Mouse (Mus musculus) MEL (cell line): ENCODE data around the gene Sh2b1. TPM values are rescaled to one million over a fixed set of nuclear protein-coding genes. Genes with fewer than 3 reads are reported as not detected.

Source experiments
- DNase-seq: peaks from one replicate; pipeline ENCODE4 v3.0.0; 2011; ENCODE audit warnings: low read depth, low spot score
- H3K27ac ChIP-seq: 2 replicates; pipeline ENCODE4 v1.5.1; 2012; ENCODE audit warnings: low read depth, mild to moderate bottlenecking, control low read depth, low read length, moderate library complexity; ENCODE audit not compliant: control insufficient read depth
- H3K27me3 ChIP-seq, 2 experiments: fragments of 150-350 bp in 1 of 2; sonication (generic) in 1 of 2; 2 replicates each; pipeline ENCODE4 v1.6.1; 2012; ENCODE audit warnings: low read length in 2 of 2, mild to moderate bottlenecking in 2 of 2, improper control_type of control experiment in 1 of 2, moderate library complexity in 1 of 2; ENCODE audit not compliant: insufficient read depth in 2 of 2, control insufficient read depth in 1 of 2
- H3K36me3 ChIP-seq, 2 experiments: 2 replicates each; pipeline ENCODE4 v1.6.1; 2012 to 2014; ENCODE audit warnings: low read length in 2 of 2, improper control_type of control experiment in 1 of 2, inconsistent platforms in 1 of 2, mild to moderate bottlenecking in 1 of 2; ENCODE audit not compliant: insufficient read depth in 2 of 2, control insufficient read depth in 1 of 2
- H3K4me1 ChIP-seq, 2 experiments: fragments of 150-350 bp in 1 of 2; sonication (generic) in 1 of 2; 2 replicates each; pipeline ENCODE4 v1.6.1; 2012; ENCODE audit warnings: low read length in 2 of 2, improper control_type of control experiment in 1 of 2, mild to moderate bottlenecking in 1 of 2; ENCODE audit not compliant: insufficient read depth in 2 of 2, control insufficient read depth in 1 of 2
- H3K4me3 ChIP-seq, 2 experiments: fragments of 150-350 bp in 1 of 2; sonication (generic) in 1 of 2; 2 replicates each; pipeline ENCODE4 v1.5.1; 2012; ENCODE audit warnings: low read depth in 2 of 2, low read length in 2 of 2, mild to moderate bottlenecking in 2 of 2, moderate library complexity in 2 of 2, control low read depth in 1 of 2, improper control_type of control experiment in 1 of 2; ENCODE audit not compliant: control insufficient read depth in 1 of 2, insufficient read depth in 1 of 2
- H3K79me2 ChIP-seq: 2 replicates; pipeline ENCODE4 v1.6.1; 2012; ENCODE audit warnings: mild to moderate bottlenecking, low read length, moderate library complexity; ENCODE audit not compliant: control insufficient read depth, poor library complexity, insufficient read depth
- H3K9ac ChIP-seq: 2 replicates; pipeline ENCODE4 v1.6.1; 2012; ENCODE audit warnings: low read depth, mild to moderate bottlenecking, control low read depth, low read length, moderate library complexity; ENCODE audit not compliant: control insufficient read depth, poor library complexity, severe bottlenecking
- H3K9me3 ChIP-seq: fragments of 150-350 bp; sonication (generic); replicated peaks from 2 replicates; pipeline ENCODE4 v1.6.1; 2012; ENCODE audit warnings: mild to moderate bottlenecking, low read length, improper control_type of control experiment, moderate library complexity; ENCODE audit not compliant: insufficient read depth
- BHLHE40 ChIP-seq: IDR thresholded peaks from 2 replicates; pipeline ENCODE4 v1.6.1; 2012; ENCODE audit warnings: low read depth, mild to moderate bottlenecking, inconsistent platforms, low read length, improper control_type of control experiment, borderline replicate concordance
- CHD1 ChIP-seq: IDR thresholded peaks from 2 replicates; pipeline ENCODE4 v1.6.1; 2012; ENCODE audit warnings: low read depth, mild to moderate bottlenecking, inconsistent platforms, low read length, improper control_type of control experiment
- CHD2 ChIP-seq: IDR thresholded peaks from 2 replicates; pipeline ENCODE4 v1.6.1; 2011; ENCODE audit warnings: low read length, improper control_type of control experiment
- CTCF ChIP-seq, 3 experiments: IDR thresholded peaks in 2 of 3; conservative IDR thresholded peaks in 1 of 3; 2 replicates each; pipeline ENCODE4 v1.5.1; 2011 to 2012; ENCODE audit warnings: low read length in 3 of 3, low read depth in 2 of 3, mild to moderate bottlenecking in 2 of 3, improper control_type of control experiment in 1 of 3, inconsistent platforms in 1 of 3, mixed read lengths in 1 of 3, moderate library complexity in 1 of 3; ENCODE audit not compliant: control insufficient read depth in 1 of 3, insufficient read depth in 1 of 3, poor library complexity in 1 of 3, severe bottlenecking in 1 of 3
- E2F4 ChIP-seq: IDR thresholded peaks from 2 replicates; pipeline ENCODE4 v1.6.1; 2011; ENCODE audit warnings: low read depth, low read length, improper control_type of control experiment, borderline replicate concordance
- ELF1 ChIP-seq: IDR thresholded peaks from 2 replicates; pipeline ENCODE4 v1.6.1; 2014; ENCODE audit warnings: low read depth, mild to moderate bottlenecking, inconsistent platforms, low read length, improper control_type of control experiment, moderate library complexity
- EP300 ChIP-seq, 2 experiments: IDR thresholded peaks; 2 replicates each; pipeline ENCODE4 v1.6.1; 2011; ENCODE audit warnings: improper control_type of control experiment in 2 of 2, low read length in 2 of 2, low read depth in 1 of 2, mild to moderate bottlenecking in 1 of 2
- ETS1 ChIP-seq: IDR thresholded peaks from 2 replicates; pipeline ENCODE4 v1.6.1; 2012; ENCODE audit warnings: low read depth, mild to moderate bottlenecking, inconsistent platforms, low read length, improper control_type of control experiment, moderate library complexity
- GABPA ChIP-seq: IDR thresholded peaks from 2 replicates; pipeline ENCODE4 v1.6.1; 2012; ENCODE audit warnings: low read depth, mild to moderate bottlenecking, inconsistent platforms, low read length, improper control_type of control experiment, moderate library complexity
- GATA1 ChIP-seq: IDR thresholded peaks from 2 replicates; pipeline ENCODE4 v1.6.1; 2011; ENCODE audit warnings: low read depth, low read length, improper control_type of control experiment
- HCFC1 ChIP-seq: IDR thresholded peaks from 2 replicates; pipeline ENCODE4 v1.6.1; 2012; ENCODE audit warnings: low read depth, mild to moderate bottlenecking, inconsistent platforms, low read length, improper control_type of control experiment, moderate library complexity
- JUND ChIP-seq: IDR thresholded peaks from 2 replicates; pipeline ENCODE4 v1.6.1; 2011; ENCODE audit warnings: low read depth, mild to moderate bottlenecking, improper control_type of control experiment, low read length
- KAT2A ChIP-seq: conservative IDR thresholded peaks from 2 replicates; pipeline ENCODE4 v1.6.1; 2012; ENCODE audit warnings: low read depth, low read length, improper control_type of control experiment, inconsistent platforms
- MAX ChIP-seq: IDR thresholded peaks from 2 replicates; pipeline ENCODE4 v1.6.1; 2011; ENCODE audit warnings: low read length, improper control_type of control experiment
- MAZ ChIP-seq: IDR thresholded peaks from 2 replicates; pipeline ENCODE4 v1.6.1; 2012; ENCODE audit warnings: low read depth, mild to moderate bottlenecking, inconsistent platforms, low read length, improper control_type of control experiment
- MEF2A ChIP-seq: IDR thresholded peaks from 2 replicates; pipeline ENCODE4 v1.6.1; 2014; ENCODE audit warnings: low read depth, mild to moderate bottlenecking, inconsistent platforms, low read length, improper control_type of control experiment; ENCODE audit not compliant: poor library complexity, insufficient replicate concordance, severe bottlenecking; ENCODE audit errors: extremely low read depth
- MXI1 ChIP-seq: IDR thresholded peaks from 2 replicates; pipeline ENCODE4 v1.6.1; 2011; ENCODE audit warnings: mild to moderate bottlenecking, low read depth, low read length, improper control_type of control experiment
- MYC ChIP-seq: IDR thresholded peaks from 2 replicates; pipeline ENCODE4 v1.6.1; 2011; ENCODE audit warnings: low read depth, mild to moderate bottlenecking, low read length, improper control_type of control experiment, moderate library complexity
- NRF1 ChIP-seq: IDR thresholded peaks from 2 replicates; pipeline ENCODE4 v1.6.1; 2014; ENCODE audit warnings: low read depth, mild to moderate bottlenecking, inconsistent platforms, low read length, improper control_type of control experiment, moderate library complexity; ENCODE audit not compliant: poor library complexity, insufficient read depth, severe bottlenecking
- POLR2AphosphoS2 ChIP-seq: IDR thresholded peaks from 2 replicates; pipeline ENCODE4 v1.6.1; 2011; ENCODE audit warnings: low read length, improper control_type of control experiment
- POLR2AphosphoS5 ChIP-seq: IDR thresholded peaks from 2 replicates; pipeline ENCODE4 v1.6.1; 2012; ENCODE audit warnings: low read depth, borderline replicate concordance, mild to moderate bottlenecking, inconsistent platforms, low read length, moderate library complexity, mixed read lengths
- RAD21 ChIP-seq: IDR thresholded peaks from 2 replicates; pipeline ENCODE4 v1.6.1; 2011; ENCODE audit warnings: mild to moderate bottlenecking, low read depth, low read length, improper control_type of control experiment
- RCOR1 ChIP-seq: IDR thresholded peaks from 2 replicates; pipeline ENCODE4 v1.6.1; 2012; ENCODE audit warnings: low read depth, mild to moderate bottlenecking, inconsistent platforms, low read length, improper control_type of control experiment
- SIN3A ChIP-seq: IDR thresholded peaks from 2 replicates; pipeline ENCODE4 v1.6.1; 2012; ENCODE audit warnings: low read length, improper control_type of control experiment, inconsistent platforms
- TBP ChIP-seq: IDR thresholded peaks from 2 replicates; pipeline ENCODE4 v1.8.0; 2011; ENCODE audit warnings: low read depth, low read length, improper control_type of control experiment
- UBTF ChIP-seq: IDR thresholded peaks from 2 replicates; pipeline ENCODE4 v1.6.1; 2012; ENCODE audit warnings: low read depth, mild to moderate bottlenecking, inconsistent platforms, low read length, improper control_type of control experiment, moderate library complexity, borderline replicate concordance; ENCODE audit not compliant: insufficient read depth
- USF2 ChIP-seq, 2 experiments: IDR thresholded peaks; 2 replicates each; pipeline ENCODE4 v1.6.1; 2011 to 2012; ENCODE audit warnings: improper control_type of control experiment in 2 of 2, low read length in 2 of 2, borderline replicate concordance in 1 of 2, inconsistent platforms in 1 of 2, low read depth in 1 of 2, mild to moderate bottlenecking in 1 of 2; ENCODE audit not compliant: insufficient read depth in 1 of 2
- ZC3H11A ChIP-seq: IDR thresholded peaks from 2 replicates; pipeline ENCODE4 v1.6.1; 2012; ENCODE audit warnings: low read depth, mild to moderate bottlenecking, inconsistent platforms, low read length, improper control_type of control experiment
- ZKSCAN1 ChIP-seq: IDR thresholded peaks from 2 replicates; pipeline ENCODE4 v1.6.1; 2012; ENCODE audit warnings: low read depth, mild to moderate bottlenecking, inconsistent platforms, low read length, improper control_type of control experiment, moderate library complexity
- ZMIZ1 ChIP-seq: IDR thresholded peaks from 2 replicates; pipeline ENCODE4 v1.6.1; 2012; ENCODE audit warnings: low read depth, mild to moderate bottlenecking, inconsistent platforms, low read length, improper control_type of control experiment, moderate library complexity
- ZNF384 ChIP-seq: IDR thresholded peaks from 2 replicates; pipeline ENCODE4 v1.6.1; 2012; ENCODE audit warnings: low read depth, mild to moderate bottlenecking, inconsistent platforms, low read length, improper control_type of control experiment
- polyA plus RNA-seq, 2 experiments: library from polyadenylated mRNA; stranded (reverse) in 1 of 2; unstranded in 1 of 2; fragments of >175 nt in 1 of 2; fragments of >200 nt in 1 of 2; gene quantifications; 2 replicates each; pipeline versions ENCODE4 v1.2.1 to v1.2.4; 2012; ENCODE audit warnings: low replicate concordance in 2 of 2, low read depth in 1 of 2; ENCODE audit not compliant: insufficient read length in 2 of 2, insufficient read depth in 1 of 2, missing spikeins in 1 of 2
- total RNA-seq: library from RNA; depleted of rRNA; stranded (reverse); fragments of 300-350 nt; gene quantifications from 2 replicates; pipeline ENCODE4 v1.2.3, GENCODE M21; 2012

Sh2b1 gene
- total and polyA plus RNA-seq, 3 experiments: 13.1 to 48.9 TPM; not detected in 1

DNA sequence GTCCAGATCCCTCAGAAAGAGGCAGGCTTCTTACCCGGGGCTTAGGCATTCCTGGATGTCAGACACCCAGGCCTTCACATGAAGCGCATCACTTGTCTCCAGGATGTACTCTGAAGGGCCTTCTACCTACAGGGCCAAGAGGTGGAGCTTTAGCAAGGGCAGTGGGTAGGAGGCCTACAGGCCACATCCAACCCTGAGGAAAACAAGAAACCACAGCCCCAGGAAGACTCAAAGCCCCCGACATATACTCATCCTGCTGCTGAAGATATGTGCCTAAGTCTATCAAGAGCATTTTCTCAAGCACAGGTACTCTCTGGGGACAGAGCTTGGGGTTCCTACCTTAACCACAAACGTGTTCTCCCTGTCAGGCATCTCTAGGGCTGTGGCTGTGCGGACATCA is 3.9 kb downstream of the Sh2b1 start:
- Histone ChIP-seq H3K36me3 (peaks cover 1 to 33% of the 10 kb centered on the region in 2 experiments; a peak in 3 of 4 replicates), H3K9ac (no peak overlapping the region), H3K4me1 (peaks cover 16 to 46% of the 10 kb centered on the region in 2 experiments), H3K9me3 (no peaks in the 10 kb centered on the region), H3K27me3 (no peaks in the 10 kb centered on the region), H3K4me3 (no peak overlapping the region), H3K27ac (no peak overlapping the region)
- no peak for DNase-seq
- TF ChIP-seq ZNF384 (no peak), MYC (no peak)
- TF ChIP-seq, all 39 proteins: peak for 0
- H3K79me2 ChIP-seq: peaks cover 19% of the 10 kb centered on the region

- Histone ChIP-seq H3K36me3 (peaks cover 1 to 28% of the 10 kb centered on the region in 2 experiments; a peak in 3 of 4 replicates), H3K9ac (no peak overlapping the region), H3K79me2 (peaks cover 15% of the 10 kb centered on the region), H3K27me3 (no peaks in the 10 kb centered on the region), H3K27ac (peak overlapping the region; percentile 55), H3K9me3 (no peaks in the 10 kb centered on the region), H3K4me3 (no peak overlapping the region), H3K4me1 (peaks cover 11 to 41% of the 10 kb centered on the region in 2 experiments)
- peak; percentile 92 for DNase-seq
- TF ChIP-seq MEF2A: 0 out of 2 replicates have a peak, but pooled peaks have one; percentile 31
- no peak for TF ChIP-seq POLR2AphosphoS5
- peak; percentile 88 for TF ChIP-seq RCOR1
- TF ChIP-seq GABPA: no peak
- TF ChIP-seq ELF1: no peak
- no peak for TF ChIP-seq ZC3H11A
- TF ChIP-seq ETS1: peak; percentile 93
- peak; percentile 94 for TF ChIP-seq SIN3A
- TF ChIP-seq NRF1: no peak
- TF ChIP-seq ZKSCAN1: no peak
- TF ChIP-seq KAT2A: no peak
- no peak for TF ChIP-seq CHD2
- TF ChIP-seq EP300 (IDR thresholded peaks at IDR 0.05; ENCODE audit: low read depth in 1 of 2, low read length in 2 of 2): peak in 1 of 2 experiments; percentile 77; a peak in 3 of 4 replicates
- no peak for TF ChIP-seq E2F4
- TF ChIP-seq MAZ: 0 out of 2 replicates have a peak, but pooled peaks have one; percentile 7
- no peak for TF ChIP-seq JUND
- TF ChIP-seq MXI1: peak; percentile 89
- TF ChIP-seq GATA1: peak; percentile 75
- no peak for TF ChIP-seq USF2 (IDR thresholded peaks at IDR 0.05; ENCODE audit: borderline replicate concordance in 1 of 2, insufficient read depth in 1 of 2, low read depth in 1 of 2, low read length in 2 of 2)
- 0 out of 2 replicates have a peak, but pooled peaks have one; percentile 38 for TF ChIP-seq TBP
- no peak for TF ChIP-seq CTCF (IDR thresholded peaks at IDR 0.05 in 2 of 3, conservative IDR thresholded peaks at IDR 0.05 in 1 of 3; ENCODE audit: control insufficient read depth in 1 of 3, insufficient read depth in 1 of 3, low read depth in 2 of 3, low read length in 3 of 3, poor library complexity in 1 of 3, severe bottlenecking in 1 of 3)
- no peak for TF ChIP-seq UBTF
- TF ChIP-seq RAD21: no peak
- TF ChIP-seq HCFC1: peak; percentile 53
- TF ChIP-seq MAX: peak; percentile 57; the same call in 1 of the 2 replicates
- no peak for TF ChIP-seq CHD1
- peak; percentile 69 for TF ChIP-seq MYC
- peak; percentile 52; the same call in 1 of the 2 replicates for TF ChIP-seq BHLHE40
- TF ChIP-seq ZMIZ1: no peak
- no peak for TF ChIP-seq POLR2AphosphoS2
Measured at GRCm38 (mm10) chr7:126470077-126470476, 5.1 kb downstream of the Sh2b1 start.
